Mouse (Mus musculus) testis, postnatal 14 days (tissue): ENCODE results near the gene Opcml.

Experiments used
- DNase-seq: peaks from one replicate; pipeline ENCODE4 v3.0.0; 2021; ENCODE audit warnings: low spot score

Gene Opcml

GRCm38 (mm10) chr9:27830519-27830918 is 39.9 kb downstream of the Opcml start:
- DNase-seq: no peak

GRCm38 (mm10) chr9:27842806-27843205 is 52.2 kb downstream of the Opcml start:
- no peak for DNase-seq

- DNase-seq: no peak
Measured at GRCm38 (mm10) chr9:27871624-27872023, 81.0 kb downstream of the Opcml start.

GRCm38 (mm10) chr9:27889636-27890035 is 99.1 kb downstream of the Opcml start:
- DNase-seq: no peak

- DNase-seq: no peak
Measured at GRCm38 (mm10) chr9:27917250-27917649, 126.7 kb downstream of the Opcml start.

GRCm38 (mm10) chr9:27923495-27923894 is 132.9 kb downstream of the Opcml start:
- DNase-seq: no peak

- DNase-seq: no peak
Measured at GRCm38 (mm10) chr9:27923945-27924825, 133.6 kb downstream of the Opcml start.

GRCm38 (mm10) chr9:27925650-27926049 is 135.1 kb downstream of the Opcml start:
- DNase-seq: no peak

- no peak for DNase-seq
Measured at GRCm38 (mm10) chr9:27937253-27937652, 146.7 kb downstream of the Opcml start.

GRCm38 (mm10) chr9:27937660-27938059 is 147.1 kb downstream of the Opcml start:
- DNase-seq: no peak

- DNase-seq: no peak
Measured at GRCm38 (mm10) chr9:27945323-27946010, 154.9 kb downstream of the Opcml start.

- no peak for DNase-seq
Measured at GRCm38 (mm10) chr9:27951110-27951509, 160.5 kb downstream of the Opcml start.

- DNase-seq: no peak
Measured at GRCm38 (mm10) chr9:27961682-27962081, 171.1 kb downstream of the Opcml start.

GRCm38 (mm10) chr9:27963385-27963784 is 172.8 kb downstream of the Opcml start:
- DNase-seq: no peak

- DNase-seq: no peak
Measured at GRCm38 (mm10) chr9:27964902-27965550, 174.5 kb downstream of the Opcml start.

- DNase-seq: no peak
Measured at GRCm38 (mm10) chr9:27968266-27968665, 177.7 kb downstream of the Opcml start.

GRCm38 (mm10) chr9:27972293-27972692 is 181.7 kb downstream of the Opcml start:
- no peak for DNase-seq

- no peak for DNase-seq
Measured at GRCm38 (mm10) chr9:27982576-27982975, 192.0 kb downstream of the Opcml start.

GRCm38 (mm10) chr9:27986604-27987588 is 196.3 kb downstream of the Opcml start:
- DNase-seq: no peak

GRCm38 (mm10) chr9:27991611-27992010 is 201.0 kb downstream of the Opcml start:
- DNase-seq: no peak

- DNase-seq: no peak
Measured at GRCm38 (mm10) chr9:27996536-27996935, 206.0 kb downstream of the Opcml start.

GRCm38 (mm10) chr9:27998767-27999166 is 208.2 kb downstream of the Opcml start:
- DNase-seq: no peak
